Mouse (Mus musculus) ES-Bruce4 (cell line): ENCODE measurements around the gene C87499. TPM values are rescaled to one million over a fixed set of nuclear protein-coding genes. Genes with fewer than 3 reads are reported as not detected.

Source experiments
- H3K27ac ChIP-seq: 2 replicates; pipeline ENCODE4 v1.5.1; 2012; ENCODE audit warnings: low read length, inconsistent platforms; ENCODE audit not compliant: insufficient read depth
- H3K27me3 ChIP-seq: 2 replicates; pipeline ENCODE4 v1.6.1; 2012; ENCODE audit warnings: mild to moderate bottlenecking, low read length, inconsistent platforms; ENCODE audit not compliant: control insufficient read depth, poor library complexity, insufficient read depth, severe bottlenecking
- H3K36me3 ChIP-seq: 2 replicates; pipeline ENCODE4 v1.6.1; 2012; ENCODE audit warnings: inconsistent platforms, mild to moderate bottlenecking, low read length, moderate library complexity; ENCODE audit not compliant: control insufficient read depth, poor library complexity, insufficient read depth, severe bottlenecking
- H3K4me1 ChIP-seq: one replicate; pipeline ENCODE4 v1.8.1; 2011; ENCODE audit warnings: low read length; ENCODE audit not compliant: control insufficient read depth, insufficient read depth
- H3K4me3 ChIP-seq: 2 replicates; pipeline ENCODE4 v1.5.1; 2011; ENCODE audit warnings: low read depth, mild to moderate bottlenecking, low read length
- H3K9ac ChIP-seq: 2 replicates; pipeline ENCODE4 v1.6.1; 2012; ENCODE audit warnings: low read depth, mild to moderate bottlenecking, inconsistent platforms; ENCODE audit not compliant: poor library complexity, severe bottlenecking
- H3K9me3 ChIP-seq: replicated peaks from 2 replicates; pipeline ENCODE4 v1.6.1; 2012; ENCODE audit warnings: mild to moderate bottlenecking, low read length, inconsistent platforms; ENCODE audit not compliant: control insufficient read depth, poor library complexity, insufficient read depth, severe bottlenecking
- CTCF ChIP-seq: IDR thresholded peaks from one replicate; pipeline ENCODE4 v1.8.1; 2011; ENCODE audit warnings: low read depth, low read length
- EP300 ChIP-seq: IDR thresholded peaks from 2 replicates; pipeline ENCODE4 v1.6.1; 2011; ENCODE audit warnings: low read depth, low read length; ENCODE audit not compliant: insufficient read depth
- POLR2A ChIP-seq: IDR thresholded peaks from one replicate; pipeline ENCODE4 v1.8.1; 2011; ENCODE audit warnings: low read length; ENCODE audit not compliant: insufficient read depth
- polyA plus RNA-seq: library from polyadenylated mRNA; stranded (reverse); fragments of >200 nt; gene quantifications from 2 replicates; pipeline ENCODE4 v1.2.4, GENCODE M21; 2011; ENCODE audit warnings: low read depth; ENCODE audit not compliant: missing spikeins, insufficient read depth, insufficient read length

C87499 gene
- polyA plus RNA-seq, 1 experiment = not detected

DNA sequence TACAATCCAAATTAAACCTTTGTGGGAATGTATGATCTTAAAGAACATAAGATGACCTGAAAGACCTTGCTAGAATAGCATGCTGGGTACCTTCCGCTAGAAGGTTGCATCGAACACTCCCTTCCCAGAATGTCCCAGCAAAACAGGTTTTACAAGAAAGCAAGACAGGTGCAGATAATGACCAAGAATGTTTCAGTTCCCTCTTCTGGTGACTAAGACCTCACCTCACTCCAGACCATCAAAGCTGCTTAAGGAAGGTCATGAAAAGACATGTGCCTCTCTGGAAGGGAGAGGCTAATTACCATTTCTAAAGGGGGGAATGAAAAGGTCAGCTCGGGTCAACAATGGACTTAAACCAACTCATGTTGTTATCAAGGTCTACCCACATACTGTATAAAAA lies 19.4 kb upstream of the C87499 start:
- Histone ChIP-seq H3K4me3 (no peak overlapping the region), H3K4me1 (no peaks in the 10 kb centered on the region), H3K9ac (no peak overlapping the region), H3K27me3 (no peaks in the 10 kb centered on the region; the same call in 1 of the 2 replicates), H3K9me3 (peaks cover 5% of the 10 kb centered on the region), H3K36me3 (no peaks in the 10 kb centered on the region), H3K27ac (peak overlapping the region; percentile 93)
- TF ChIP-seq EP300 (peak; percentile 57), CTCF (no peak)

DNA sequence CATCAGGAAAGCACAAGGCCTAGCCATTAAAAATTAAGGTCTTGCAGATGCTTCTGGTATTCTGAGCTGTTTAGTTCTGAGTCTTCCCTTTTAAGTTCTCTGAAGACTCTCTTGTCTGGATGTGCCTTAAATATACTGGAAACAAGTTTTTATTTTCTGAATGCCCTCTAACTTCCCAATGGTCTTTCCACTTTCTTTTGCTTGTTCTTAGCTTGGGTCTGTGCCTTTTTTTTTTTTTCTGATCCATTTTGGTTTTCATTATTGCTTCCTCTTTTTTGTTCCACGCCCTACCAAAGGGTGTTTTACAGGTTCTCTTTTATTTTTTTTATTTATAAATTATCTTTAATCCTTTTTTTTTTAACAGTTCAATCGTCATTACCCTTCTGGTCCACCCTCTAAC lies 10.1 kb upstream of the C87499 start, which contains the start of gene Ifna13:
TSS of gene Ifna13 (minus strand) at position 101 of the 400 bp plus-strand sequence.
- no peaks in the 10 kb centered on the region for H3K4me1 ChIP-seq
- H3K36me3 ChIP-seq = no peaks in the 10 kb centered on the region
- no peak within 1 kb of the TSS for H3K4me3 ChIP-seq
- H3K27ac ChIP-seq = peak within 1 kb of the TSS; percentile 41; the same call in 1 of the 2 replicates
- TF ChIP-seq POLR2A = no peak
- no peak for TF ChIP-seq EP300
- no peak for TF ChIP-seq CTCF
- no peak within 1 kb of the TSS for H3K9ac ChIP-seq
- H3K9me3 ChIP-seq = peaks cover 11% of the 10 kb centered on the region
- H3K27me3 ChIP-seq = no peaks in the 10 kb centered on the region; the same call in 1 of the 2 replicates

DNA sequence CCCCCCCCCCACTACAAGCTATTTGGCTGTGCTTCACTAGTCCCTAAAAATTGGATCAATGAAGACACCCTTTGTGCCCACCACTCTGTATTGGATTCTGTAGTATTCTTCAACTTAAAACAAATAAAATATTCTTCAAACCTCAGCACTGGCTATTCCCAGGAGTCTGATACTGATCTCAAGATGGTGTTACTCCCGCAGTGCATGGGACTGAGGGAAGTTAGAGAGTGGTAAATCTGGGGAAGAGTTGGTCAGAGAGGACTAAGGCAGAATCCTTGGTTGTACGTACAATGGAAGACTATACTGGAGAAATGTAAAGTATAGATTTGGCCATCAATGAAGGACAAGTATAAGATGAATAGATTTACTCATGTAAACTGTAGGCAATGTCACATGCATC lies 8.3 kb upstream of the C87499 start:
- Histone ChIP-seq H3K9me3 (peaks cover 11% of the 10 kb centered on the region), H3K27ac (no peak overlapping the region), H3K4me3 (no peak overlapping the region), H3K27me3 (no peaks in the 10 kb centered on the region), H3K36me3 (no peaks in the 10 kb centered on the region), H3K4me1 (no peaks in the 10 kb centered on the region), H3K9ac (no peak overlapping the region)
- TF ChIP-seq EP300 = no peak
- no peak for TF ChIP-seq CTCF
- TF ChIP-seq POLR2A = no peak

GRCm38 (mm10) chr4:88641077-88641831 lies 7.0 kb upstream of the C87499 start:
- no peak overlapping the region for H3K27ac ChIP-seq
- no peaks in the 10 kb centered on the region for H3K4me1 ChIP-seq
- TF ChIP-seq EP300 (no peak), POLR2A (no peak), CTCF (peak; percentile 39)

GRCm38 (mm10) chr4:88640704-88641076 lies 6.5 kb upstream of the C87499 start:
- no peak for TF ChIP-seq CTCF
- no peak for TF ChIP-seq POLR2A
- TF ChIP-seq EP300 = no peak
- Histone ChIP-seq H3K9ac (no peak overlapping the region), H3K27ac (no peak overlapping the region), H3K4me1 (no peaks in the 10 kb centered on the region), H3K36me3 (no peaks in the 10 kb centered on the region), H3K9me3 (peaks cover 11% of the 10 kb centered on the region), H3K27me3 (no peaks in the 10 kb centered on the region), H3K4me3 (no peak overlapping the region)

More at GRCm38 (mm10) chr4:88641077-88641831, 7.0 kb upstream of the C87499 start:
- peaks cover 11% of the 10 kb centered on the region for H3K9me3 ChIP-seq
- no peak overlapping the region for H3K9ac ChIP-seq
- no peaks in the 10 kb centered on the region for H3K27me3 ChIP-seq
- no peak overlapping the region for H3K4me3 ChIP-seq
- no peaks in the 10 kb centered on the region for H3K36me3 ChIP-seq

- Histone ChIP-seq H3K9ac (no peak within 1 kb of the TSS), H3K4me3 (no peak within 1 kb of the TSS), H3K4me1 (no peaks in the 10 kb centered on the region), H3K27ac (no peak within 1 kb of the TSS), H3K36me3 (no peaks in the 10 kb centered on the region), H3K9me3 (no peaks in the 10 kb centered on the region), H3K27me3 (no peaks in the 10 kb centered on the region)
- TF ChIP-seq POLR2A (no peak), CTCF (no peak), EP300 (no peak)
Observed at GRCm38 (mm10) chr4:88603276-88603675, 30.9 kb downstream of the C87499 start, which contains the start of gene Ifna12. Ifna12 (minus strand) TSS chr4:88603376.
